Mouse (Mus musculus): ENCODE measurements at regions not wholly inside any gene's neighbourhood (a gene's known extent, or its start where the extent isn't known, plus 50 kb on each side); places are given as distances from the start of the nearest gene placed in this dataset.

DNA sequence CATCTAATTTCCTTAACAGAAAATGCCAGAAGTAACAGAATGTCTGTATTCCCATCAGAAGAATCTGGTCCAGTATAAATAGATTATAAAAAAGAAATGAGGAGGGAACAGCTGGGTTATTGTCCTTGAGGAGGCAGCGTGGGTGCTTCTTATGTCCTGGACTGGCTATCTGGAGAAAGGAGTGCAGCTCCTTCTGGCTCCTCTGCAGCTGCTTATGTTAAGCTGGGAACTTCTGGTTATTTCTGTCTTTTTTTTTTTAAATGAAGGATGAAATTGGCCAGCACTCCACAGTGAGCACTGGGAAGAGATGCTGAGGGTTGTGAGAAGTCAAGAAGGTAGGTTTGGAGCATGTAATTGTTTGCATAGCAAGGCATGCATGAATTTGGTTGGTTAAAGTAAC lies 441.5 kb downstream of the Ebf1 start:
- no peak for DNase-seq (ENCODE audit: low read depth, low spot score)

DNA sequence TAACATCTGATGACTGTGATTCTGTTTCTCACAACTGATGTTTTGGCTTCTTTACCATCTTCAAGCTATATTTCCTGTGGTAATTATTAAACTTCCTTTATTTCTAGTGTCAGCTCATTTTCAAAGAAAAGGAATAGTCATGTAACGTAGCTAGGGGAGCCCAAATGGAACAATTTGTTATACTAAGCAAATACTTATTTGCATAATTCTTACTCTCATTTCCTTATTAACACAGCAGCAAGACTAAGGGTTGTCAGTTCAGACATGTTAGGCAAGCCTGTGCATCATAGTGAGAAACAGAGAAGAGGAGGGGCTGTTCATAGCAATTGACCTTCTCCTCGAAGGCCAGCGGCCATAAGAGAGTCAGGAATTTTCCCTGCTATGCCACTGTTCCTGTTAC lies 449.5 kb downstream of the Ebf1 start:
- DNase-seq (ENCODE audit: low read depth, low spot score): no peak

DNA sequence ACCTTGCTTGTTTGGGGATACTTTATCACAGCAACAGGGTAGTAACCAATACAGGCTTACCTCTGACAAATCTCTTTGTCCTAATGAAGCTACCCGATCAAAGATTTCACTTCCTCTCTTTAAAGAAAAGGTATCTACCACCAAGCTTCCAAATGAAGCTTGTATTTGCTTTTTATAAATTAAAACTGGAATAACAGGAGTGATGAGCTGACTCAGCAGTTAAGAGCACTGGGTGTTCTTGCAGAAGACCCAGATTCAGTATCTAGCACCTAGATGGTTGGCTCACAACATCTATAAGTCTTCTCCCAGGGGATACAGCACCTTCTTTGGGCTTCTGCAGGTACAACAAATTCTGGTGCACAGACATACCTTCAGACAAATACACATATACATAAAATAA lies 453.2 kb downstream of the Ebf1 start:
- no peak for DNase-seq (ENCODE audit: low read depth, low spot score)

DNA sequence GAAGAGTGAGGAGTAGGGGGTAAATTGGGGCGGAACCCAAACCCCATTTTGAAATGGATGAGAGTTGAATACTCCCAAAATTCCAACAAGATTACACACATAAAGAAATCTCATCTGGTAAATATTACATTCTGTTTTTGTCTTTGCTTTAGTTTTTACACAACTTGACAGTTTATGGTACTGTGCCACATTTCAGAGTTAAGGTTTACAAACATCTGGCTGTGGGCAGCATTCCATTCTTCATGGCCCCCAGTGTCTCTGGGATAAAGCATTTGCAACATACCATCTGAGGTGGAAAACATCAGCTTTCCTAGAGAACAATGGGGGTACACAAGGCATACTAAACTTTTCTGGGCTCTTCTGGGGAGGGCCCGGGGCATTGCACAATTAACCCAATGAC lies 454.1 kb downstream of the Ebf1 start:
- DNase-seq (ENCODE audit: low read depth, low spot score): no peak

DNA sequence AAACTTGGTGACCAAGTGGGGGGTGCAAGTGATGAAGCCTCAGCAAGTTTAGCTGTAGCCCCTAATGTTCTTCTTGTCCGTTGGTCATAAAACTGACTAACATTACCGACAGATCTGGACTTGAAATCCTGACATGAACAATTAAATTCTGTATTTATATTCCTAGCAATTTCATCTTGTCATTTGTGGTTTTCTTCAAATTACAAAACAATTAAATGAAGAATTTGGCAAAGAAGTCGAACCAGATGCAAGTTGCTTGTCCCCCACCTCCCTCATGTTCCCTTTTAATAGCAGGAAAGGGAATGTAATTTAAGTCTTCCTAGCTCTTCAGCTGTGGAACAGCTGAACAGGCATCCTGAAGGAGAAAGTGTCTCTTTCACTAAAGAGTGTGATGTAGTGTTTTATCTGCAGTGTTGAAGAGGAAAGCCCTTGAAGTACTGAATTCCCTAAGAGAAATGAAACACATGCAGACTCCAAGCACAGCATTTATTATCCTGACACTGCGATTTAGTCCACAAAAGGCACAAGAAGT lies 467.5 kb downstream of the Ebf1 start:
- no peak for DNase-seq (ENCODE audit: low read depth, low spot score)

DNA sequence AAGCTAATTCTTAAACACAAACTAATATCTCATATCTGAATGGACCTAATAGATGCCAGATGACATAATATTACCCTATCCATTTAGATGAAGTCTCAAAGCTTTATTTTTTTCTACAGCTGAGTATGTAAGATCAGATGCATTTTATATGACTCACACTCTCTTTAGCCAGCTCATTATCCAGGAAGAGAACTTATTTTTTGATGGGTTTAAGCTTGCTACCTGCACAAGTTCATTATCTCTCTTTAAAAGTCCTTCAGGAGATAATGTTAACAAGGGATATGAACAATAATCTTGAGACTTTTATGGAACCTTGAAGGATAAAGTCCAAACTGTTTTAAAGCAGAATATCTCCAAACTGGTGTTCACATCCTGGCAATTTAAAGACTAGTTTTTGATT lies 468.0 kb downstream of the Ebf1 start:
- no peak for DNase-seq (ENCODE audit: low read depth, low spot score)

DNA sequence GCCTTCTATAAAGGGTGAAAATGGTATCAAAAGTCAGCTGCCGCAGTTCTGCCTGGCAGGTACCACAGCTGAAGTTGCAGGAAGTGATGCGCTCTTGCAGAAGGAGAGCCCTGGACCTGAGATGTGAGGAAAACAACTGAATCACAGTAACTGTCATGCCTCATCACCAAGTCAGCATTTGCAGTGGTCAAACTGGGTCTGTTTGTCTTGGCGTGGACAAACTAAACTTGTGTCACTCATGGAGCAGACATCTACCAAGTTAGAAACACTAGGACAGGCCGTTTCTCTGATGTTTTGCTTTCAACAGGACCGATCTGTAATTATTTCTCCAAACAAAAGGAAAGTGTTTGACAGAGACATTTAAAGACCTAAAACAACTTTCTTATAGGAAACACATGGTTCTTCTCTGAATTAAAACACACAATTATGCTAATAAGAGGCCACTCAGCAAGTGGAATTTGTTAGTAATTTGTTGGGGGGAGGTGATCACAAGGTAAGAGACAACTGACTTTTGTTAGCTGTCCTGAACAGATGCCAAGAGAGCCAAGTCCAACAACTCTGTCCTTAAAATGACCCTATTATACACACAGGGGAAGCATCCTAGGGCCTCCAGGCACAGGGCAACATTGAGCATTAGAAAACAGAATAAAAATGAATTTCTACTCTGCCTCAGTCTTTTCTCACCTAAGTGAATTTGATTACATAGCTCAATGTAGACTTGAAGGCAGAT lies 470.2 kb downstream of the Ebf1 start:
- DNase-seq (ENCODE audit: low read depth, low spot score): no peak

DNA sequence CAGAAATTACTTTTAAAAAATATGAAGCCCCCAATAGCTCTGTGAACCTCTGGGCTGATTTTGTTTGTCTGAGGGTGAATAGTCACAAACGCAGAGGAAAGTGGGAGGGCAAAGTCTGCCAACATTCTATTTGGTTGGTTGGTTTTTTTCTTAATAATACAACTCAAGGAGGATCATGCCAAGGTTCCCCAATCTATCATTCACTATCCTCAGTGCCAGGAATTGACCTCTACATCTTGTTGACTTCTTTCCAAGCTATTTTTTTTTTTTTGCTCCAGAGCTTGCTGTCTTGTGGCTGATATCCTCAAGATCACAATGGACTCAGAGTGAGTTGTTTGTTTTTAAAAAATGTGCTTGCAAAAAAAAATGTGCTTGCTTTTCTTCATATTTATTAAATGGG lies 471.2 kb downstream of the Ebf1 start:
- DNase-seq (ENCODE audit: low read depth, low spot score): no peak

DNA sequence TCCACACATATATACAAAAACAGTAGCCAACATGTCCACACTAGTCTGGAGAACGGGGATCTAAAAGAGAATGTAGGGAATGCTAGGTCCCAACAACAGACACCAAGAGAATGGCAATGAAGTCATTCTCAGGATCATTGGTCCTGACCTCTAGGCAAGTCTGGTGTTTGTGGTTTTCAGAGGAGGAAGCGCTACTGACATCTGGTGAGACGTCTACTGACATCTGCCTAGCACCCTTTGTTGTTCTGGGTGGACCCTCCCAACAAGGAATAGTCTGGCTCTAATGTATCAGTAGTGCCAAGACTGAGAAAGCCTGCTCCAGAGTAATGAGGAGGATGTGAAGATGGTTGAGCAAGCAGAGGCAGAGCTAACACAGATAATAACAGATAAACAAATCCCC lies 472.4 kb downstream of the Ebf1 start:
- no peak for DNase-seq (ENCODE audit: low read depth, low spot score)

DNA sequence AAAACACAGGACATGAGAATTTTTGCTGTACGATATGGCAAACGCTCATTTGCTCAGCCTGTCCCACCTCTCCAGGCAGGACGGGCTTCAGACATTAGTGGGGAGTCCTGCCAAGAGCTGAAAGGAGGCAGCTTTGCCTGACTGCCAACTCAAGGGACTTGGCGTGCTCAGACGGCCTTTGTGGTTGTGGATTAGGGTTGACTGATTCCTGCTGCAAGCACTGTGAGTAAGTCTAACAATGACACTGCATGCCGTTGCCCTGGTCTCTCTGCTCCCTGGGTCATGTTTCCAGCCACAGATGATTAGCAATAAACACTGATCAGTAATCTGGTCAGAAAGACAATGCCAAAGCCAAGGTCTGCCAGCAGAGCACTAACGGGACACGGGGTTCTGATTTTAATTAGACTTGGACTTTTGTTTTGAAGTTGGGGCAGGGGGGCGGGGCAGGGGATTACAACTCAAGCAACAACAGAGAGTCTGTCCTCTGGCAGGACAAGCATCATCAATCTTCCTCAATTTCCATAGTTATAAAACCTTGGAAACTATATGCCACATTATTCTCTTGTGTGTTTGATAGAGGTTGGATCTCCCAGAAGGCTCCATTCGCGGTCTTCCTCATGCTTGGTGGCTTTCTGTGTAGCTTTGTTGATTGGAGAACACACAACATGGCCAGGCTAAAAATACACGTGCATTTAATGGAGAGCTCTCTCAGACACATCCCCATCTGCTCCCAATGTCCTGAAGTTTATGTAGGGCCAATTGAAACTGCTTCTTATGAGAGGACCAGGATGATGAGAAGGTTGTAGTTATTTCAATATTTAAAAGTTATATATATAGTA lies 486.6 kb downstream of the Ebf1 start:
- no peak for DNase-seq (ENCODE audit: low read depth, low spot score)

DNA sequence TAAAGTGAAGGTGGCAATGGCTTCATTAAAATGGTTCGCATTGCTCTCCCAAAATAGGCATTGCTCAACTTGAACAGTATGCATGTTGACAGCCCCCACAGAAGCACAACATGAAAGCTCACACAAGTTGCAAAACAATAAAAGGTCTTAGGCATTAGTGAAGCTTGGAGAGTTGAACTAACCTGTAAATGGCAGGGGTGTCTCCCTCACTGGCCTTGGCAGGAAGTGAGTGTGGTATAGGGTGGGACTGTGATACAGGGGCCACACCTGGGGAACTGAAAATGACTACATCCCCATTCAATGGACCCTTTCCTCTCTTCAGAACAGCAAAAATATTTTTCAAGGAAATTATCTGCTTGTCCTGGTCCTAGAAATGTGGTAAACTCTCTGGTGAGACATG lies 499.6 kb downstream of the Ebf1 start:
- DNase-seq (ENCODE audit: low read depth, low spot score): no peak

DNA sequence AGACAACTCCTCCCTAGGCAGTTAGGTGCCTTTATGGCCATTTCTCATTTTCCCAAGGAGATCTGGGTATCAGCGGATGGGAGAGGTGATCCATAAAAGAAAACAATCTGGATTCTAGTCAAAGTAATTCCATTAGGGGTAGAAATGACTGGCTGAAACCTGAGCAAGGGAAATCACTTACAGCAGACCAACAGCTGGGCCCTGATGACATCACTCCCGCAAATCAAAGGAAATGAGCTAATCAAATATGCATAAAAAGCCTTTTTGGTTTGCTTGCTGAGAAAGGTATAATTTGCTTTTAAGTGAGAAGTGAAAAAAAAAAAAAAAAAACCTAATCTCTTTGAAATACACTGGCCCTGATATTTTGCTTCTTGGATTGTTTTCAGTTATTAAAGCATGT lies 506.2 kb downstream of the Ebf1 start:
- DNase-seq (ENCODE audit: low read depth, low spot score): no peak

DNA sequence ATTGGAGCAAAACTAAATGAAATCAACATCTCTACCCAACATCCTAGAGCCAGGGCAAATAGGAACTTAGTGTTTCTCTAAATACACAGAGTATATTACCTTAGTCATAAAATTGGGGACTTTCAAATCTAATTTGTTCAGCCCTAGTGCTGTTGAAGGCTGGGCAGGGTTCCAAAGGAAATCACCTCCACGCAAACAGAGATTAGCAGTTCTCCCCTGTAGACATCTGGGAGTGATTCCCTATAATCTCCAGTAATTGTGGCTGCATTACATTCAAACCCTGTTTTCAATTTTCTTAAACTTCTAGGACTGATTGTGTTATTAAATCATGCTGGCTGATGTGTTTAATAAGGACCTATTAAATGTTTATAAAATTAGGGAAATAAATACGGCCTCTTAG lies 519.7 kb downstream of the Ebf1 start:
- no peak for DNase-seq (ENCODE audit: low read depth, low spot score)

DNA sequence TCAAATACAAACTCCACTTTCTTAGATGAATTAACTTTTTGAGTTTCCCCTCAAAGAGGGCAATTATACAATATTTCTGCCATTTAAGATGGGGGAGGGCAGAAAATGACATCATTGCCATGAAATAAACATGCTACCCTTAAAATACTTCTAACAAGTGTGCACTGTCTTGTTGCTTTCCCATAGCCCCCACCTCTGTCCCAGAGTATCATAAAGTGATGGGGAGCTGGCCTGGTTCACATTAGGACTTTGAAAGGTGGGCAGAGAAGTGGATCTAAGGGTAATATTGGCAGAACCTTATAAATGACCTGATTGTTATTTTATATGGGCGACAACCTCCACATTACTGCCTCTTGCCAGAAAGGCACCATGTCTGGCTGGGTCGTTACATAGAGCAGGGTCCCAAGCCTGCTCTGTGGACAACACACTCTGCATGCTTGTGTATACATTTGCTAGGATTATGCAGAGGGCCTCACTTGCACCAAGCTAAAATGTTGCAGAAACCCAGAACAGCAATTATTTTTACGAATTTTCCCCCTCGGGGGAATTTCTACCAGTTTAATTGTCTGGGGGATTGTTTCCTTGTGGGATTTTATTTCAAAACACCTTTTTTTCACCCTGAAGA lies 521.3 kb downstream of the Ebf1 start:
- no peak for DNase-seq (ENCODE audit: low read depth, low spot score)

DNA sequence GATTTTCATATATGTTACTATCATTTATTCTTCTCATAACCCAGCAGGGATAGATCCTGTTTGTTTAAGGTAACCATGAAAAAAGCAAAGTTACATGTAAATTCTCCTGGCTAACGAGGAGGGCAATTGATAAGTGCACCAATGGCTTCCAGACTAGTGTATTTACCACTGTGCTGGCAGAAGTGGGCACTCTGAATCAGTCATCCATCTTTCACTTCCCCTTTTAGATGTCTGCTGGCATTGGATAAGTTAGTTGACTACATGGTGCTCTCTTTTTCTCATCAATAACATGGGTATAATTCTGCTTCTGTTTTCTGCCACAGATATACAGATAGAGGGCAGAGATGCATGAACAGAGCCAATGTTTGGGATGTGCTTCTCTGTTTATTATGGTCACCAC lies 523.4 kb downstream of the Ebf1 start:
- no peak for DNase-seq (ENCODE audit: low read depth, low spot score)

DNA sequence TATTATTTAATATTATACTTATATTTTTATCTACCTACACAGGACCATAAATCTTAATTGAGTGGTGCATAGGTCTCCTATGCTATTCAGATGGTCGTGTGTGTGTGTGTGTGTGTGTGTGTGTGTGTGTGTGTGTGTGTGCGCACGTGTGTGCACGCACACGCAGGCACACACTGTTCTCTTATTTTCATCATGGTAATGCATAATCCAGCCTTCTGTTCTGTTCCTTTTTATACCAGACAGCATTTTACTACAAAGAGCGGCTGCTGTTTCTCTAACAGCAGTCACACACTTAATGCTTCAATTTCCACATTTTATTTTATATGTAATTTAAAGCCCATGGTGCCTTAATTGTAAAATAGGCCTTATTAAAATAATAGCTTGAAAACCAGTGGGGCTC lies 537.0 kb downstream of the Ebf1 start:
- no peak for DNase-seq (ENCODE audit: low read depth, low spot score)

DNA sequence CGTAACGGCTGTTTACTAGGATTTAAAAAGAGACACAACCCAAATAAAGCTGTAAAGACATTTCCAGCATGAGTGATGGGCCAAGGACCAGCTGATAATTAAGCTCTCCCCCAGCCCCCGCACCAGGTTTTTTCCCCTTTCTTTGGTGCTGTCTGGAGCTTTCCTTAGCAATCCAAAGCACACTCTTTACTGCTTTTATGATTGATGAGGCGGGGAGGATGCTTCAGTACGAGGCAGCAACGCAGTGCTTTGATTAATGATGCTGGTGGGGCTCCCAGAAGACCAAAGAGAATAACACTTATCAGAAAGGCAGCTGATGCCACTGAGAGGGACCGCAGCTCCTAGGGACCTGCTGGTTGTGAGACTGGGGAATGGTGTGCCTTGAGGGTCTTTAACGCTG lies 537.4 kb downstream of the Ebf1 start:
- no peak for DNase-seq (ENCODE audit: low read depth, low spot score)

DNA sequence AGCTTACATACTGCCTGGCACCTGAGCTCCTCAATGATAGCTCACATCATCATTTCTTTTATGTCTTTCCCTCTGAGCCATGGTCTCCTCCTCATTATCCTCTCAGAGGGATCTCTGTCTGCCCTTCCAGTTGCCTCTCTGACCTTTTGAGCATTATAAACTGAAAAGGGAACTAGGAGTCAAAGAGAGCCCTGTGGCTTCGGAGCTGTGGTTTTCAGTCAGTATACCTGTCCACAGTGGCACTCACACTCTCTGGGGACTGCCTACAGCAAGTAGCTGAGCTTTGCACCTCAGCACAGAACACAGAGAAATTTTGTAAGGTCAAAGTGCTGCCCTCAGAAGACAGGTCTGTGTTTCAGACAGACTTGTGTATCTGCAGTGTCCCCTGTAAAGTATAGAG lies 538.7 kb downstream of the Ebf1 start:
- no peak for DNase-seq (ENCODE audit: low read depth, low spot score)

DNA sequence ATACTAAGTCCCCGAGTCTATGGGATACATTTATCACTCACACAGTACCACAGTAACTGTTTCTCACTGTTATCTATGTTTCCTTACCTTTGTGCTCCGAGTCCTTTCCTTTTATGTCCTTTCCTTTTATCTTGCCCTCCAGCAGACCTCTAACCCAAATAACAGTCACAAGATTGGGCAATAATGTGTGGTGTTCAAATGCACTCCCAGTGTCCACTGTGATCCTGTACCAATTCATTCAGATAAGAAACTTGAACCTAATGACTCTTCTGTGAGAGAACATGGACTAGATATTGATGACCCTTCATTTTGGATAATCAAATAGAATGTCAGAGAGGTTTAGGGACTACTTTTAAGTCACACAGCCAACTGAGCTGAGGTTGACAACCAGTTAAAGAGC lies 541.2 kb downstream of the Ebf1 start:
- no peak for DNase-seq (ENCODE audit: low read depth, low spot score)

DNA sequence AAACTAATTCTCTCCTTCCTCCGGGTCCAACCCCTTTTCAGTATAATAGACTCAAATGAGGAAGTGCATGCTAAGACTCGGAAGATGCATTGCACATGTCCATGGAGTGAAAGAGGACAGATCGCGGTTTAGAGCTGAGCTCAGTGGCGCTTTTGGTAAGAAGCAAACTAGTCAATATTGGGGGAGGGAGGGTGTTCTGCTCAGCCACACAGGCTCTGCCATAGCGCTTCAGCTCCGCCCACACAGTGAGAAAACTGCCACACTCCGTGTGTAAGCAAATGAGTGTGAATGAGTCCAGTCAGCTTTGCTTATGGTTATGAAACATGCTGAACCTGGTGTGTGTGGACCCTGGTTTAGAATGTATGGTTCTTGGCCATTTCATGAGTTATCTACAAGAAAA lies 543.8 kb downstream of the Ebf1 start:
- no peak for DNase-seq (ENCODE audit: low read depth, low spot score)

DNA sequence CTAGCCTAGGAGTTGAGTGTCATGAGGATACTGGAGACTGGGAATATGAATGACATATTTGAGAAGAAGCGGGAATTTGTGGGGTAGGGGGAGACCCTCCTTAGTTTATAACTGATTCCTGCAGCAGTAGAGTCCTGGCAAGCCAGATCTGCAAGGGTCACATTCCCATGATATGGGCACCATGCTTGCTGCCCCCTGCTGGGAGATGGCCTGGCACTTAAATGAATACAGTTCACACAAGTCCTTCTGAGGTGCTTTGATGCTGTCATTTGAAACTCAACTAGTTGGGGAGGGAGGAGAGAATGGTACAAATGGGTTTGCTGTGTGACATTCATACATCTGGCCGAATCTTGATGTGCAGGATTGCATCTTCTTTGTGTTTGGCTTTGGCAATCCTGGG lies 556.4 kb downstream of the Ebf1 start:
- peak; percentile 1 for DNase-seq (ENCODE audit: low read depth, low spot score)

DNA sequence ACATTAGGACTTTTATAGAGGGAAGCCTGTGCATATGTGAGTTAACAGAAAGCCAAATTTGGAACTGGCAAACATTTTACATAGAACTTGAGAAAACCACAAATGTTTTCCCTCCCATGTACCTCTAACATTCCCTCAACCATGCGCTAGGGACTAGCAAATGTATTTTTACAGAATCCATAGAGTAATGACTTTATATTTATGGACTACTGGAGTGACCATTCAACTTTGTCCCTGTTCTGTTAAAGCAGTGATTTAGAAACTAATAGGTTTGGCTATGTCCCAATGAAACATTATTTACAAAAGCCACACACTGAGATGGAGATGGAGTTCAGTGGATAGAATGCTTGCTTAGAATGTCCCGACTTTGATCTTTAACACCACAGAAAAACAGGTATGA lies 557.0 kb downstream of the Ebf1 start:
- DNase-seq (ENCODE audit: low read depth, low spot score): no peak

Measured in CD4-positive, CD25-positive, alpha-beta regulatory T cell, adult 2 months (primary cell).